Mouse (Mus musculus) c-Kit-negative CD71-positive TER-119-positive erythroid progenitor cells, embryonic 14.5 days (primary cell): ENCODE measurements around the gene Siah3.

Experiments
- DNase-seq: peaks from one replicate; pipeline ENCODE4 v3.0.0-alpha.2; 2013; ENCODE audit warnings: low read depth, low spot score

Gene Siah3

GRCm38 (mm10) chr14:75519668-75520067 is 63.9 kb downstream of the Siah3 start:
- no peak for DNase-seq

GRCm38 (mm10) chr14:75524648-75525047 is 68.9 kb downstream of the Siah3 start:
- no peak for DNase-seq

- no peak for DNase-seq
Measured at GRCm38 (mm10) chr14:75525376-75526145, 69.8 kb downstream of the Siah3 start.

- DNase-seq = no peak
Measured at GRCm38 (mm10) chr14:75527464-75528190, 71.8 kb downstream of the Siah3 start.

- no peak for DNase-seq
Measured at GRCm38 (mm10) chr14:75530815-75531353, 75.1 kb downstream of the Siah3 start.

- no peak for DNase-seq
Measured at GRCm38 (mm10) chr14:75539205-75539604, 83.4 kb downstream of the Siah3 start.

GRCm38 (mm10) chr14:75540216-75540995 is 84.6 kb downstream of the Siah3 start:
- no peak for DNase-seq

- DNase-seq = no peak
Measured at GRCm38 (mm10) chr14:75540996-75541350, 85.2 kb downstream of the Siah3 start.

GRCm38 (mm10) chr14:75541731-75542130 is 85.9 kb downstream of the Siah3 start:
- no peak for DNase-seq

GRCm38 (mm10) chr14:75561577-75562331 is 106.0 kb downstream of the Siah3 start:
- DNase-seq = no peak

GRCm38 (mm10) chr14:75565534-75566140 is 109.9 kb downstream of the Siah3 start:
- no peak for DNase-seq

- no peak for DNase-seq
Measured at GRCm38 (mm10) chr14:75566303-75566702, 110.5 kb downstream of the Siah3 start.

GRCm38 (mm10) chr14:75579010-75579409 is 123.2 kb downstream of the Siah3 start:
- DNase-seq = no peak
